Mouse (Mus musculus) splenic B cell, adult 2 months (primary cell): Measurements from ENCODE around the gene Fam193a.

Source experiments
- DNase-seq: peaks from one replicate; pipeline ENCODE4 v3.0.0-alpha.2; 2011; ENCODE audit warnings: low read depth, low spot score
- H3K27me3 ChIP-seq: 2 replicates; pipeline ENCODE4 v1.6.1; 2012; ENCODE audit warnings: mild to moderate bottlenecking, low read length, moderate library complexity, mixed read lengths; ENCODE audit not compliant: control insufficient read depth, poor library complexity, insufficient read depth, severe bottlenecking
- H3K36me3 ChIP-seq: 2 replicates; pipeline ENCODE4 v1.6.1; 2012; ENCODE audit warnings: mild to moderate bottlenecking, low read length, moderate library complexity, mixed read lengths; ENCODE audit not compliant: control insufficient read depth, poor library complexity, insufficient read depth, severe bottlenecking

Gene Fam193a

GRCm38 (mm10) chr5:34368551-34369290 is 1.0 kb upstream of the Fam193a start:
- no peaks in the 10 kb centered on the region for H3K36me3 ChIP-seq
- no peak for DNase-seq
- no peaks in the 10 kb centered on the region for H3K27me3 ChIP-seq

- H3K27me3 ChIP-seq = no peaks in the 10 kb centered on the region
- no peak for DNase-seq
- H3K36me3 ChIP-seq = no peaks in the 10 kb centered on the region
Measured at GRCm38 (mm10) chr5:34370022-34370823, 490 bp downstream of the Fam193a start.

- no peak for DNase-seq
- no peaks in the 10 kb centered on the region for H3K36me3 ChIP-seq
- H3K27me3 ChIP-seq = no peaks in the 10 kb centered on the region
Measured at GRCm38 (mm10) chr5:34370840-34371239, 1.1 kb downstream of the Fam193a start.

GRCm38 (mm10) chr5:34372141-34372540 is 2.4 kb downstream of the Fam193a start:
- no peak for DNase-seq
- no peaks in the 10 kb centered on the region for H3K27me3 ChIP-seq
- H3K36me3 ChIP-seq = no peaks in the 10 kb centered on the region

DNA sequence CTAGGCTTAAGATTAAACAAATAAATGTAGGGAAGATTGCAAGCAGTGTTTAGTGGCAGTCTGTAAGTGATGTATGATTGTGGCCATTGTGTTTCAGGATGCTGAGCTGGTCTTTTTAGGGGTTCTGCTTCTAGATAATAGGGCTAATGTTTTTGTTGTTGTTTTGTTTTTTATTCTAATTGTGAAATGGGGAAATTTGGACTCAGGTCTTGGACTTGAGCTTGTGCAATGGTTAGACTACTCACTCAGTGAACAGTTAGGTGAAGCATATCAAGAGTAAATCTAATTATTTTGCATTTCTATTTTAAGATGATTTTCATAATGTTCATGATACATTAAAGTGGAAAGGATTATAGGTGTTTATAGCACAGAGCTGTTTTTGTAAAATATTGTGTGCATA is 2.8 kb downstream of the Fam193a start:
- no peak for DNase-seq
- H3K36me3 ChIP-seq = no peaks in the 10 kb centered on the region
- H3K27me3 ChIP-seq = no peaks in the 10 kb centered on the region

GRCm38 (mm10) chr5:34378787-34379186 is 9.1 kb downstream of the Fam193a start:
- DNase-seq = no peak
- no peaks in the 10 kb centered on the region for H3K27me3 ChIP-seq
- H3K36me3 ChIP-seq = no peaks in the 10 kb centered on the region

- no peak for DNase-seq
- Histone ChIP-seq H3K36me3 (no peaks in the 10 kb centered on the region), H3K27me3 (no peaks in the 10 kb centered on the region)
Measured at GRCm38 (mm10) chr5:34381700-34382099, 12.0 kb downstream of the Fam193a start.

DNA sequence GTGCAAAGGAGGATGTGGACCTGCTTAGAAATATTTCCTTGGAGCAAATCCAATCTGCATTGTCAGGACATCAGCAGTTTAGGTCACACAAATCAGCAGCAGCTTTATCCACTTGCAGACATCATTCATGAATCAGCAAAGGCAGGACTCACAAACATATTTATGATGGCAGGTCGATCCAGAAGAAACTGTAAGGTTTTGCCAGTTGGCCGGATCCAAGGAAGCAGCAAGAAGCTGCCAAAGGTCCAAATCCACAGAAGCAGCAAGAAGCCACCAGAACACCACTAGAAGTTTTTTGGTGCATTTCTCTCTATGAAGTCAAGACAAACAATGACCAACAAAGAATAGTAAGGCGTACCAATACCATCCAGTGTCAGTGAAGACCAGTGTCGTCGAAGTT is 15.9 kb downstream of the Fam193a start:
- no peaks in the 10 kb centered on the region for H3K36me3 ChIP-seq
- DNase-seq = no peak

DNA sequence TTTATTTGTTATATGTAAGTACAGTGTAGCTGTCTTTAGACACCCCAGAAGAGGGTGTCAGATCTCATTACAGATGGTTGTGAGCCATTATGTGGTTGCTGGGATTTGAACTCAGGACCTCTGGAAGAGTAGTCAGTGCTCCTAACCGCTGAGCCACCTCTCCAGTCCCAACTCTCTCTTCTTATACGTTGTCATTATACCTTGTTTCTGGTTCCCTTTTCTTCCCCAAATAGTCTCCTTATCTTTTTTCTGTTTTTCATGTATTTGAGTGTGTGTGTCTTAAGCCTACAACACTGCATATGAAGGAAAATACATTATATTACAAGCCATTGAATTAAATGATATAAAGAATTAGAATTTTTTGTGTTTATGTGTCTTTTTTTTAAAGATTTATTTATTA is 17.0 kb downstream of the Fam193a start:
- H3K36me3 ChIP-seq = no peaks in the 10 kb centered on the region
- H3K27me3 ChIP-seq = no peaks in the 10 kb centered on the region
- DNase-seq = no peak

More for the DNA sequence above, 15.9 kb downstream of the Fam193a start:
- H3K27me3 ChIP-seq = no peaks in the 10 kb centered on the region

DNA sequence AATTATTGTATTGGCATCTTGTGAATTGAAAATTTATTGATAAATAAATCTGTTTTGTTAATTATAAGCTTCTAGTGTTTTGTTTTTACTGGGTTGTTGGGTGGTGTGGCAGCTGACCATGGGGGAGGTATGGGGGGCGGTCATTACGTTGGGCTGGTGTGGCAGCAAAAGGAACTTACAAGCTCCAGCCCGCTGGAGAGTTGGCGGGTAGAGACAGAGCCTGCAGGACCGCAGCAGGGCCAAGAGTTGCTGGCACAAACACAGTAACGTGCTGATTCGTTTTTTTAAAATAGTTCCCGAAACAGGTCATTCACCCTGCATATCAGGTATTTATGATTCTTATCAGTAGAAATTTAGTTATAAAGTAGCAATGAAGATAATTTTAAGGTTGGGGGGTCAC is 23.5 kb downstream of the Fam193a start:
- Histone ChIP-seq H3K36me3 (no peaks in the 10 kb centered on the region), H3K27me3 (no peaks in the 10 kb centered on the region)
- no peak for DNase-seq

- Histone ChIP-seq H3K36me3 (no peaks in the 10 kb centered on the region), H3K27me3 (no peaks in the 10 kb centered on the region)
- no peak for DNase-seq
Measured at GRCm38 (mm10) chr5:34395347-34395746, 25.6 kb downstream of the Fam193a start.

GRCm38 (mm10) chr5:34395850-34396540 is 26.3 kb downstream of the Fam193a start:
- no peak for DNase-seq
- Histone ChIP-seq H3K36me3 (no peaks in the 10 kb centered on the region), H3K27me3 (no peaks in the 10 kb centered on the region)

GRCm38 (mm10) chr5:34397866-34398265 is 28.1 kb downstream of the Fam193a start:
- no peak for DNase-seq
- no peaks in the 10 kb centered on the region for H3K36me3 ChIP-seq

GRCm38 (mm10) chr5:34398326-34398725 is 28.6 kb downstream of the Fam193a start:
- no peaks in the 10 kb centered on the region for H3K36me3 ChIP-seq
- DNase-seq = no peak
- no peaks in the 10 kb centered on the region for H3K27me3 ChIP-seq

More at GRCm38 (mm10) chr5:34397866-34398265, 28.1 kb downstream of the Fam193a start:
- H3K27me3 ChIP-seq = no peaks in the 10 kb centered on the region

- Histone ChIP-seq H3K36me3 (no peaks in the 10 kb centered on the region), H3K27me3 (no peaks in the 10 kb centered on the region)
- no peak for DNase-seq
Measured at GRCm38 (mm10) chr5:34407366-34407918, 37.7 kb downstream of the Fam193a start.
